Mouse (Mus musculus): ENCODE measurements around the gene Dbnl. TPM values are rescaled to one million over a fixed set of nuclear protein-coding genes. Genes with fewer than 3 reads are reported as not detected.

Gene Dbnl
- 44.5 and 49.3 TPM in 2 replicates for polyA plus RNA-seq (2015; fragmentation: Nextera tagmentation; extraction: Ambion mirVana)

GRCm38 (mm10) chr11:5788056-5789014 is at the start of gene Dbnl:
Dbnl (plus strand) TSS chr11:5788488.
- Histone ChIP-seq H3K9ac (peak within 1 kb of the TSS; percentile 86), H3K4me1 (replicated peaks) (peaks cover 38% of the 10 kb centered on the region), H3K27me3 (no peaks in the 10 kb centered on the region), H3K4me2 (peak within 1 kb of the TSS; percentile 88), H3K4me3 (replicated peaks) (peak within 1 kb of the TSS; percentile 82), H3K9me3 (replicated peaks) (no peaks in the 10 kb centered on the region), H3K36me3 (replicated peaks) (peaks cover 21% of the 10 kb centered on the region), H3K27ac (replicated peaks) (peak within 1 kb of the TSS; percentile 98)
- peak; percentile 95 for ATAC-seq (ENCODE audit: insufficient read depth)
- WGBS (ENCODE audit: insufficient replicate concordance) = under 1% methylated on average over 74 of the region's 74 CpGs

GRCm38 (mm10) chr11:5738888-5739632 is 49.2 kb upstream of the Dbnl start:
- Histone ChIP-seq H3K9ac (no peak overlapping the region), H3K4me1 (replicated peaks) (peaks cover 48% of the 10 kb centered on the region), H3K27ac (replicated peaks) (no peak overlapping the region), H3K9me3 (replicated peaks) (no peaks in the 10 kb centered on the region), H3K27me3 (no peaks in the 10 kb centered on the region), H3K4me3 (replicated peaks) (no peak overlapping the region), H3K4me2 (no peak overlapping the region), H3K36me3 (replicated peaks) (no peaks in the 10 kb centered on the region)
- ATAC-seq (ENCODE audit: insufficient read depth) = no peak
- 76% methylated on average over 5 of the region's 5 CpGs for WGBS (ENCODE audit: insufficient replicate concordance)

DNA sequence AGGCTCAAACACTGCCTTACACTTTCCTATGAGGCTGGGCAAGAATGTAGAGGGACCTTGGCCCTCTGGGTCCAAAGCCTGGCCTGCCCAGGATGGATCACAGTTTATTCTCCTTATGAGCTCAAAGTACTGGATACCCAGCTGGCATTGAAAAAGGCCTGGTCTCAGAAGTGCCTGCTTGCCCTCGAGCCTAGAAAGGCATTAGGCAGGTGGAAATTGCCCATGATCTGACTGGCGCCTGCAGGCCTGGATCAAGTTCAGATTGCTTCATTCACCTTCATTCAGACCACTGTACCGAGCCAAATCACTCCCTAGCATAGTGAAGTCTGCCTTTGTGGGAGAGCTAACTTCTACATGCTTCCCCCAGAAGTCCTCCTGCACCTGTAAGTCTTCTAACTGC is 48.4 kb upstream of the Dbnl start:
- Histone ChIP-seq H3K27ac (replicated peaks) (peak overlapping the region; percentile 33; the same call in 1 of the 2 replicates), H3K9ac (peak overlapping the region; percentile 30), H3K4me2 (peak overlapping the region; percentile 94), H3K9me3 (replicated peaks) (no peaks in the 10 kb centered on the region), H3K27me3 (no peaks in the 10 kb centered on the region), H3K36me3 (replicated peaks) (no peaks in the 10 kb centered on the region), H3K4me3 (replicated peaks) (peak overlapping the region; percentile 97), H3K4me1 (replicated peaks) (peaks cover 40% of the 10 kb centered on the region)
- WGBS (ENCODE audit: insufficient replicate concordance) = 60% methylated on average over 3 of the region's 3 CpGs
- no peak for ATAC-seq (ENCODE audit: insufficient read depth)

DNA sequence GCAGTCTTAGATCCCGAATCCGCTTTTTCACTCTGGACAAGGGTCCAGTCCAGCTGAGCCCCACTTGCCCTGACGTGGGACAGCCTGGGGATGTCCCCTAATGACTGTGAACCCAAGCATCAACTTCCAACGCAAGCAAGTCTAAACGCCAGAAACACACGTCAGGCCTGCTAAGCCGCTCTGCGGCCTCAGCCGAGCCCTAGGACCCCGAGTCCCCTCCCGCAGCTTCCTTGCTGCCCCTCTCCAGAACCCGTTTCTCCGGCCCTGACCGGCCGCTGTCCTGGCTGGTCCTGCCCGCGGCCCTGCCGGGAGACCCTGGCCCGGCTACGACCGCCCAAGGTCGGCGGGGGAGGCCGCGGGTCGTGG is 47.7 kb upstream of the Dbnl start:
- H3K9ac ChIP-seq = peak overlapping the region; percentile 99

GRCm38 (mm10) chr11:5740965-5741627 is 47.2 kb upstream of the Dbnl start:
- peak; percentile 99 for ATAC-seq (ENCODE audit: insufficient read depth)
- H3K36me3 ChIP-seq (replicated peaks) = no peaks in the 10 kb centered on the region
- H3K27ac ChIP-seq (replicated peaks) = peak overlapping the region; percentile 94
- peak overlapping the region; percentile 99 for H3K9ac ChIP-seq
- under 1% methylated on average over 46 of the region's 50 CpGs for WGBS (ENCODE audit: insufficient replicate concordance)
- H3K4me2 ChIP-seq = peak overlapping the region; percentile 94
- H3K4me3 ChIP-seq (replicated peaks) = peak overlapping the region; percentile 97
- H3K27me3 ChIP-seq = no peaks in the 10 kb centered on the region
- H3K4me1 ChIP-seq (replicated peaks) = peaks cover 34% of the 10 kb centered on the region
- no peaks in the 10 kb centered on the region for H3K9me3 ChIP-seq (replicated peaks)

More for the DNA sequence above, 47.7 kb upstream of the Dbnl start:
- peak; percentile 49 for ATAC-seq (ENCODE audit: insufficient read depth)
- 3% methylated on average over 26 of the region's 26 CpGs for WGBS (ENCODE audit: insufficient replicate concordance)
- Histone ChIP-seq H3K4me1 (replicated peaks) (peaks cover 34% of the 10 kb centered on the region), H3K27me3 (no peaks in the 10 kb centered on the region), H3K36me3 (replicated peaks) (no peaks in the 10 kb centered on the region), H3K4me2 (peak overlapping the region; percentile 94), H3K27ac (replicated peaks) (peak overlapping the region; percentile 94), H3K4me3 (replicated peaks) (peak overlapping the region; percentile 97), H3K9me3 (replicated peaks) (no peaks in the 10 kb centered on the region)

GRCm38 (mm10) chr11:5742106-5742505 is 46.2 kb upstream of the Dbnl start:
- H3K4me3 ChIP-seq (replicated peaks) = no peak overlapping the region
- no peaks in the 10 kb centered on the region for H3K36me3 ChIP-seq (replicated peaks)
- H3K4me2 ChIP-seq = no peak overlapping the region
- no peak overlapping the region for H3K9ac ChIP-seq
- H3K27me3 ChIP-seq = no peaks in the 10 kb centered on the region
- 63% methylated on average over 7 of the region's 7 CpGs for WGBS (ENCODE audit: insufficient replicate concordance)
- H3K4me1 ChIP-seq (replicated peaks) = peaks cover 34% of the 10 kb centered on the region
- H3K27ac ChIP-seq (replicated peaks) = peak overlapping the region; percentile 29; the same call in 1 of the 2 replicates
- no peak for ATAC-seq (ENCODE audit: insufficient read depth)
- H3K9me3 ChIP-seq (replicated peaks) = no peaks in the 10 kb centered on the region

DNA sequence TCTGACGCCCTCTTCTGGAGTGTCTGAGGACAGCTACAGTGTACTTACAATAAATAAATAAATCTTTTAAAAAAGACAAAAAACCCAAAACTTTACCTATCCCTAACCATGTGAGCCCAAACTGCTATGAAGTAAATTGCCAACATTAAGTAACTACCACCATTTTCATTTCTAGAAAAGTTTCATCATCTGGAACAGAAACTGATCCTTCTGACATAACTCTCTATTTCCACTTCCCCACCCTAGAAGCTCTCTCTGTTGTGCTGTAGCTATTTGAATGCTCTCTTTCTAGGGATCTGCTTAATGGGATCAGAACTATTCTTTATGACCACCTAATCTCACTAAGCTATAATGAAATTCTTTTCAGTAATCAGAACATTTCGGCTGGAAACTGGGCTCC is 43.3 kb upstream of the Dbnl start:
- no peak for ATAC-seq (ENCODE audit: insufficient read depth)
- no peak overlapping the region for H3K9ac ChIP-seq
- H3K27me3 ChIP-seq = no peaks in the 10 kb centered on the region
- 57% methylated on average over 2 of the region's 2 CpGs for WGBS (ENCODE audit: insufficient replicate concordance)
- no peak overlapping the region for H3K27ac ChIP-seq (replicated peaks)
- H3K4me3 ChIP-seq (replicated peaks) = no peak overlapping the region
- H3K4me2 ChIP-seq = no peak overlapping the region
- no peaks in the 10 kb centered on the region for H3K36me3 ChIP-seq (replicated peaks)
- peaks cover 25% of the 10 kb centered on the region for H3K4me1 ChIP-seq (replicated peaks)
- no peaks in the 10 kb centered on the region for H3K9me3 ChIP-seq (replicated peaks)

GRCm38 (mm10) chr11:5753755-5754154 is 34.5 kb upstream of the Dbnl start:
- H3K36me3 ChIP-seq (replicated peaks) = peaks cover 15% of the 10 kb centered on the region
- no peak overlapping the region for H3K4me2 ChIP-seq
- no peak overlapping the region for H3K4me3 ChIP-seq (replicated peaks)
- H3K27ac ChIP-seq (replicated peaks) = no peak overlapping the region
- H3K9me3 ChIP-seq (replicated peaks) = 0 out of 2 replicates have a peak, but pooled peaks cover 5% of the 10 kb centered on the region
- 0 out of 2 replicates have a peak, but pooled peaks cover 3% of the 10 kb centered on the region for H3K4me1 ChIP-seq (replicated peaks)
- no peak overlapping the region for H3K9ac ChIP-seq
- WGBS (ENCODE audit: insufficient replicate concordance) = 71% methylated on average over 2 of the region's 2 CpGs
- H3K27me3 ChIP-seq = no peaks in the 10 kb centered on the region
- ATAC-seq (ENCODE audit: insufficient read depth) = no peak

- H3K4me2 ChIP-seq = peak within 1 kb of the TSS; percentile 71
Observed at GRCm38 (mm10) chr11:5761820-5762632, 26.3 kb upstream of the Dbnl start, which contains the start of gene Urgcp. Urgcp (minus strand) TSS chr11:5762376.

DNA sequence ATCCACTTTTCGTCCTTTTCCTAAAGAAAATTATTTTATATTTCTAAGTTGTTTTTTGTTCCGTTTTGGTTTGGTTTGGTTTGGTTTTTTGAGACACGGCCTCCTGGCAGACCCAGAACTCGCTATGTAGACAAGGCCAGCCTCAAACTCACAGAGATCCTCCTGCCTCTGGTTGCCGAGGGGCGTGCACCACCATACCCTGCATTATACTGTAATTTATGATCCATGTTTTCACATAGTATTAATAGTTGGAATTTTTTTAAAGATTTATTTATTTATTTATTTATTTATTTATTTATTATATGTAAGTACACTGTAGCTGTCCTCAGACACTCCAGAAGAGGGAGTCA is 25.7 kb upstream of the Dbnl start:
- H3K27me3 ChIP-seq = no peaks in the 10 kb centered on the region
- peak overlapping the region; percentile 91 for H3K9ac ChIP-seq
- no peak for ATAC-seq (ENCODE audit: insufficient read depth)

More at GRCm38 (mm10) chr11:5761820-5762632, 26.3 kb upstream of the Dbnl start, which contains the start of gene Urgcp:
- Histone ChIP-seq H3K4me3 (replicated peaks) (peak within 1 kb of the TSS; percentile 85), H3K36me3 (replicated peaks) (0 out of 2 replicates have a peak, but pooled peaks cover 12% of the 10 kb centered on the region), H3K27ac (replicated peaks) (peak within 1 kb of the TSS; percentile 94), H3K27me3 (no peaks in the 10 kb centered on the region), H3K9ac (peak within 1 kb of the TSS; percentile 91), H3K4me1 (replicated peaks) (peaks cover 22% of the 10 kb centered on the region), H3K9me3 (replicated peaks) (no peaks in the 10 kb centered on the region)
- WGBS (ENCODE audit: insufficient replicate concordance) = under 1% methylated on average over 68 of the region's 68 CpGs
- ATAC-seq (ENCODE audit: insufficient read depth) = peak; percentile 99

More for the DNA sequence above, 25.7 kb upstream of the Dbnl start:
- WGBS (ENCODE audit: insufficient replicate concordance) = 6% methylated on average over 6 of the region's 6 CpGs
- peak overlapping the region; percentile 94 for H3K27ac ChIP-seq (replicated peaks)
- peaks cover 22% of the 10 kb centered on the region for H3K4me1 ChIP-seq (replicated peaks)
- H3K4me3 ChIP-seq (replicated peaks) = peak overlapping the region; percentile 85
- H3K9me3 ChIP-seq (replicated peaks) = no peaks in the 10 kb centered on the region
- H3K36me3 ChIP-seq (replicated peaks) = 0 out of 2 replicates have a peak, but pooled peaks cover 10% of the 10 kb centered on the region
- peak overlapping the region; percentile 71 for H3K4me2 ChIP-seq

Measured in liver, embryonic 15.5 days (tissue).